Mouse (Mus musculus): ENCODE results near the gene Gm49355.

The Gm49355 gene

DNA sequence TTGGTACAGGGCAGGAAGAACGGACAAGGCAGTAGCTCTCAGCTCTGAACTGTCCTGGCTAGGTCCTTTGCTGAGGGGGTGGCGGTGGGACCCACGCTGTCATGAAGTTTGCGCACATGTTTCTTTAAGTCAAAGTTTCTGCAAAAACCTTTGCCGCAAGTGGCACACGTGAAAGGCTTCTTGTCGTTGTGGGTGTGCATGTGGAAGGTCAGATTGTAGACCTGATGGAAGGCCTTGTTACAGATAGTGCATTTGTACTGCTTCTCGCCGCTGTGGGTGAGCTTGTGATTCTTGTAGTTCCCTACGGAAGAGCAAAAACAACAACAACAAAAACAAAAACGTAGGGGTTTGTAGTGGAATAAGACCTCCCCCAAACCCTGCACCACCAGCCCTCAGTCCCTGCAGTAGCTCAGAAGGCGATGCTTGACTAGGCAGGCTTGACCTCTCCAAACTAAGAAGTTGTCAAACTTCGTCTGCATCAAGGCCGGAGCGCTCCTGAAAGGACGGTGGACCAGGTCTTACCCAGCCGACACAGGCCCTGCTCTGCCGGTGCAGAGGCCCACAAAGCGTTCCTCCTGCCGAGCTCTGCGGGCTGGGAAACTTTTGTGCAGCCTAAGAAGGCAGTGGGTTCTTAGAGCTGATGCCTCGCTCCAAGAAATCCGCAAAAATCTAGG lies 58.8 kb downstream of the Gm49355 start:
- no peak for DNase-seq (ENCODE audit: low read depth in 1 of 2, low spot score in 2 of 2)

DNA sequence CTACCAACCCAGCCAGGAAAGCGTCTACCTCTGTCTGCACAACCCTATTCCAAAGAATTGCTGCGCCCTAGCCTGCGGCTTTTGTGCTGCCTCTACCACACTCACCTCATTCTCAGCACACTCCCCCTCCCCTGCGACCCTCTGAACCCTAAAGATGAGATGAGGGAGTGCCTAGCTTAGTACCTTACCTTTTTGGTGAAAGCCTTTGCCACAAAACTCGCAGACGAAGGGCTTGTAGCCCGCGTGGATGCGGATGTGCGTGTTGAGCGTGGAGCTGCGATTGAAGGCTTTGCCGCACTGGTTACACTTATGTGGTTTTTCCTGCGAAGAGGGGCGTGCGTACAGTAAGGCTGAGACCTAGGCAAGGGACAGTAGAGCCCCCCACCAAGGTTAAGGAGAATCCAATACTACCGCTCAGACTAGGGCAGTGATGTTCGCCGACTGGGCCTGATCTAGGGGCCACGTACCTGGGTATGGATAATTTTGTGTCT lies 59.7 kb downstream of the Gm49355 start:
- DNase-seq (ENCODE audit: low read depth in 1 of 2, low spot score in 2 of 2), result no peak

DNA sequence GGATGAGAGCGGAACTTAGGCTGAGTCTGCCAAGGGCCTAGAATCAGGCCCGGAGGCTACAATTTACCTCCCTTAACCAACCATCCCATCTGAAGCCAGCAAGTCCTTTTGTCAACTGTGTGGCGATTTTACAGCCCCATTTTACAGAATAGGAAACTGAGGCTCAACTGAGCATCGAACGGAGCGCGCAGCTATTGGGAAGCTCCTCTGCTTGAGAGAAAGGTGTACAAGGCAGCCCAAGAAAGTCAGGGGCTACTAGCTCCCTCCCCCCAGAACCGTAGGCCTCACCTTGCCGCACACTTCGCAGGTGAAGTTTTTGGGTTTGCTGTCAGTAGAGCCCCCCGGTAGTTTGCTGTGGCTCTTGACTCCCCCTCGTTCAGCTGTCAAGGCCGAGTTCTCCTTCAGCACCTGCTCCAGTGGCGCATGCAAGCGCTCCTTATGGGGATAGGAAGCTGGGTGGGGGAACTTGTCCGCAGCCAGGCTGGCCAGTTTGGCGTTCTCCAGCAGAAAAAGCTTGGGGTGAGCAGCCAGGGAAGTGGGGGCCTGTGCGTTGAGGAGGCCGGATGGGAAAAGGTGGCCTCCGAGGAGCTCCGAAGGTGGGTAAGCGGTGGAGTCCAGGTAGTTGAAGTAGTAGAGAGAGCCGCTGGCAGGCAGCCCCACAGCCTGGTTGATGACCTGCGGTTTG lies 60.4 kb downstream of the Gm49355 start:
- no peak for DNase-seq (ENCODE audit: low read depth in 1 of 2, low spot score in 2 of 2)

DNA sequence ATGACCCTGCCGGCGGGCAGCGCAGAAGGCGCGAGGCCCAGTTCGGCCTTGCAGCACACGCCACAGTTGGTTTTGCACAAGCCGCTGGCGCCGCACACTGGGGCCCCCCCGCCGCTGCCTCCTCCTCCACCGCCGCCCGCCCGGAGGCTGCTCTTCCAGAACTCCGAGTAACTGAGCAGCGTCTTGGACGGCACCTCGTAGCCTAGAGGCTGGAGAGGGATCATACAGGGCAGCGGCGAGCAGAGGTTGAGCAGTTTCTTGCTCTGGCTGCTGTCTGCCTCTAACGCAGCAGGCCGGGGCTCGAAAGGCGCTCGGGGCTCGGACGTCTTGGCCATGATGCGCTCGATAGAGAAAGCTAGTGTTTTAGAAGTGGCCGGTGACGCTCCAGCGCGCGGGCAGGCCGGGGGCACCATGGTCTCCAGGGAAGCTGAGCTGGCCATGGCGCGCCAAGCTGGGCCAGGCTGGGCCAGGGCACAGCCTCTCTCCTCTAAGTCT lies 61.0 kb downstream of the Gm49355 start:
- no peak for DNase-seq (ENCODE audit: low read depth in 1 of 2, low spot score in 2 of 2)

DNA sequence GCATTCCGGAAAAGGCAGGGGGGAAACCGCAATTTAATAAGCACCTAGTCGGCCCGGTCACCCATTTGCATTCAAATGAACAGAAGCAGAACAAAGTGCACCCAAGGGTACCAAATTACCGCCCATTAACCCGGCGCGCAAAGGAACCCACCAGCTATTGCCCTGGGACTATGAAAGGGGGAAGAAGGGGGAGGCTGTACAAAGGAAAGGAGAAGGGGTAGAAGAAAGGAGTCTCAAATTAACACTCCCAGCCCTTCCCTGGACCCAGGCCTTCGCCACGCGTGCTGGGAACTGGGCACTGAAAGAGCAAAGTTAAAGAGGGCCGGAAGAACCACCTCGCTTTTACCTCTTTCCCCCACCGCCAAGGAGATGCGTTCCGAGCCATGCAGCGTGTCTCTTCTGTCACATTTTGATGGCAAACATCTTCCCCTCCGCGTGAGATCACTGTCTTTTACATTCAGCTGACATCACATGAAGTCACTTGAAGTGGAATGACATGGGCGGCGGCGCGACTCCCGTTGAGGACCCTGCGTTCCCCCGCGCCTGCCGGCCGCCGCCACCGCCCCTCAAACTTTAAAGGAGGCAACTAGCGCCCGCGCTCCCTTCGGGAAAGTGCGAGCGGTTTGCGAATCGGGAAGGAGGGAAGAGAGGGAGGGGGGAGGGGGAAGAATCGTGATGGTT lies 61.6 kb downstream of the Gm49355 start:
- no peak for DNase-seq (ENCODE audit: low read depth in 1 of 2, low spot score in 2 of 2)

DNA sequence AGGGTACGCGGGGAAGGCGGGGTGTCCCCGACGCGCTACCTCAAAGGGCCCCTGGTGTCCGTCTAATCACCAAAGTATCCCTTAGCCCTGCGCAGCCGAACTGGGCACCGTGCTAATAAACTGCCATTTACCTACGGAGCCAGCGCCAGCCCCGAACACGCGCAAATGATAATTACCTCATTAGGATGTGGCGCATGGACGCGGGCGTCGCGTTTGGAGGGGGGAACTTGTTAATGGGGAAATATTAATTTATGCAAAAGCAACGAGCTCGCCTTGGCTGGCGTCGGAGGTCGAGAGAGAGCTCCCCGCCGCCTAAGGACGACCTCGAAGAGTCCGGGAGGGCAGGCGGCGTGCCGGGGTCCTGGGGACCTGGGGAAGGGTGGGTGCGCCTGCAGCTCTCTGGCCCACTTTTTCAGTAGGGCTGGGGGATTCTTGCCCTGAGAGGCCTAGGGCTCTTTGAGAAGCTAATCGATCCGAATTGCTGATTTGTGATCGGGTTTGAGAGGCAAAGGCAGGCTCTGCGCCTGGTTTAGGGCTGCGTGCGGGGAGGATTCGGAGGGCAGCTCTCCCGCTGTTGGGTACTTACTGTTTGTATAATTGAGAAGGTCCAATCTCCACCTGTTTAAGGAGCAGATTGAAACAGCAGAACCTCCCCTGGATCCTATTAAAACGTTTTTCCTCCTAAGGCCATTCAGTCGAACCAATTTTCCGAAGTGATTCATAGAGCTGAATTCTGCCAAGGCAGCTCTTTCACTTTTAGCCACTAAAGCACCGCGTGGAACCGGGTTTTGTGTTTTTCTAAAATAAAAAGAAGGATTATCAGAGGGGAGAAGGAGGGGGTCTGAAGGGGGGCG lies 62.5 kb downstream of the Gm49355 start:
- DNase-seq (ENCODE audit: low read depth in 1 of 2, low spot score in 2 of 2), result no peak

DNA sequence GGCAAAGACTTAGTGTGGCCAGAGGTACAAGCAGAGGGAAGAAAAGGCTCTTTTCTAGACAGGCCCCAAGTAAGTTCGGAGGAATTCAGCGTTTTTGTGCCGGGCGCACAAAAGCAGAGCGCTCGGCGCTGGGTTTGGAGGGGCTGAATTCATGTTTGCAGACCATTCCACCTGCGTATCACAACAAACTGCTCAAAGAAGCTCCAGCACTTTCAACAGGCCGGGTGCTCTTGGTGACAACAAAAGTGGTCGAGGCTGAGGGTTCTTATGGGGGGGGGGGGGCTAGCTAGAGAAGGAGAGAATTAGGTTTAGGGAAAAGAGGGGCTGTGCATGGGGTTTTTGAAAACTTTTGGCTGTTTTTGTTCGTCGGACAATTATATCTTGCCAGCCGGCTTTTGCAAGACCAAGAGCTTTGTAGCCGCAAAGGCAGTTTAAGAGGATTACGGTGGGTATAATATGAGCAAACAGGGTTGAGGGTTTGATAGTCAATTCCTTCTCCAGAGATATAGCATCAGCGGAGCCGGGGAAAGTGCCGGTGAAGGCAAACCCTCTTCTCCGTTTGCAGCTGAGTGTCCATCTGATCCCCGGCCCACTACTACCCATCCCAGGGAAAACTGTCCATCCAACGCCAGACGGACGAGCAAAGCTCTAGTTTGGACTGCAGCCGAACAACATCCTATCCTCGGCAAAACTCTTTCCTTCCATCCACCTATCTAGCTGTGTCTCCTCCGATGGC lies 63.3 kb downstream of the Gm49355 start:
- DNase-seq (ENCODE audit: low read depth in 1 of 2, low spot score in 2 of 2), result no peak

DNA sequence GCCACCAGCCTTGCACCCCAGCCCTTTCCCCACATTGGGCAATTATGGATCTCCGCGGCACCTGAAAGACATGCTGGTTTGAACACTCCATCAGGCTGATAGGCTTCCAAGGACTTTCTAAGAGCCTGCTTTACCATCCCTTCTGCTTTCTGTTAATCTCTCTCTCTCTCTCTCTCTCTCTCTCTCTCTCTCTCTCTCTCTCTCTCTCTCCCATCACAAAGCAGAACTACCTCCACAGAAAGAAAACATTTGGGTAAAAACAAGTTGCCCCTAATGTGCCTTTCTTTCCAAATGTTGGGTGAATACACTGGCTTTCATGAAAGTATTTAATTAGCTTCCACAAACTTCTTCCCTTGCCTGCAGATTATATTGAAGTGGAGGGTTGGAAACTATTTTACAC lies 64.3 kb downstream of the Gm49355 start, which contains the start of gene Fezf2:
Gene Fezf2, minus strand, starts transcription at position 101 of the 400 bp plus-strand sequence.
- no peak for DNase-seq (ENCODE audit: low read depth in 1 of 2, low spot score in 2 of 2)

DNA sequence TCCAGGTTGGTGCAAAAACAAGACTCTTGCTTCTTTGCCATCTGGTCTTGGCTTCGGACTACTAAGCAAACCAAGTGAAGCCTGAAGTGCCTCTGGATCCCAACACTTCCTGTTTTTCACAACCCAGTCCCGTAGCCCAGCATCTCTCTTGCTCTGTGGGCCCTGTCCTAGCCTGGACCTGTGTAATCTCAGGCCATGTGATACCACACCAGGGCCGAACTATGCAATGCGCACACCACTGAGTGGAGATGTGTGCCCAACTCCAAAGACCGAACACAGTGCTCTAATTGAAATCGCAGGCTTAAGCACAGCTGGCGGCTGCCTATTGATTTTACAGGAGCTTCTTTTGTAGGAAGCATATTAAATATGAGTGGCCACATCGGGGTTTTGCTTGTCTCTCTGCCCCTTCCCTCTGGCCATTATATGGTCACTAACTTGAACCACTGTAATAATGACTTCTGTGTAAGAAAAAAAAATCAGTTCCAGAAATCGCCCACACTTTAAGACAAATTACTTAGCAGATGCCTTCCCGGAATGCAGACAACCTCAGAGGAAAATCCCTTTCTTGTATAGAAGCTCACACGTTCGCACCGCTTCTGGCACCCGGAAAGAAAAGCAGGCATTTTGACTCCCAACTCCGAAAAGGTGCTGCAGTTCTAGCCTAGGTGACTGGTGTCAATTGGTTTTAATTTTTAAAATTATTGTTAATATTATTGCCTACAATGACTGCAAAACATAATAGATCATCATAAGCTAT lies 65.7 kb downstream of the Gm49355 start:
- no peak for DNase-seq (ENCODE audit: low read depth in 1 of 2, low spot score in 2 of 2)

DNA sequence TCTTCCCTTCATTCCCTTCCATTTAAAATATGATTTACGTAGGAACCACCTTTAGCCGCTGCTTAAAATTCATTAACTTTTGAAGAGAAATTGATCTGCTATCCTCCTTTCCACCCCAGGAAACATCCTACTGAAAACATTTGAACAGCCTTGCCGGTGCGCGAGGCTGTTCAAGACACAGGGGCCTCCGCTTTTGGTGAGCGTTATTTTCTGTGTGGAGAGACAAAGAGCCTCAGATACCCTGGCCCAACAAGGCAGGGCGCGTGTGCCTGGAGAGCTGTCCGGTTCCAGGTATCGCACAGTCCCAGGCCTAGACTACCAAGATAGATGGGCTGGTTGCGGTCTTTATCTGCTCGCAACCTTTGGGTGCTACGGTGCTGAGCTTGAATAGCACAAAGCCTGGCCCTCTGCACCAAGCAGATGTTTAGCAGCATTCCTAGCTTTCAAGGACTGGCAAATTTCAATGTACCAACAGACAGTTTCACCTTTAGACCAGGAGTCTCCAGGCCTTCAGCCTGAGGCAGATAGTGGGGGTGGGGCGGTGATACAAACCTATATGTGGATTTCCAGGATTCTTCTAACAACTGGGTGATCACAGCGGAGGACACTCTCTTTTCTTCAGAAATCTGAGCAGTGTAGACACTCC lies 66.6 kb downstream of the Gm49355 start:
- no peak for DNase-seq (ENCODE audit: low read depth in 1 of 2, low spot score in 2 of 2)

Data from monocyte, adult 2 months (primary cell).